Mouse (Mus musculus) limb, embryonic 11.5 days (tissue): ENCODE results near the gene Psmc3ip. TPM values are rescaled to one million over a fixed set of nuclear protein-coding genes. Genes with fewer than 3 reads are reported as not detected.
A peak's percentile ranks its signal among the peaks of the same experiment; 100 is the strongest.
"Not testable (repeated sequence)": the region's sequence is repeated elsewhere in the genome, so short reads cannot be mapped to it uniquely, and the experiment has no call there.

Experiments
- ATAC-seq: fragments of 200-750 bp; cut with Nextera tagmentation; 2 replicates; pipeline ENCODE4 v1.8.0; 2017; ENCODE audit warnings: low read depth; ENCODE audit not compliant: insufficient number of reproducible peaks, low FRiP score, low TSS enrichment
- DNase-seq: peaks from one replicate; pipeline ENCODE4 v3.0.0-alpha.2; 2015; ENCODE audit warnings: low spot score
- H3K27ac ChIP-seq: fragments of 300-500 bp; sonication (generic); replicated peaks from 2 replicates; pipeline ENCODE4 v1.5.1; 2014; ENCODE audit warnings: low read depth, mild to moderate bottlenecking, low read length
- H3K27me3 ChIP-seq: fragments of 300-500 bp; sonication (generic); 2 replicates; pipeline ENCODE4 v1.6.1; 2014; ENCODE audit warnings: mild to moderate bottlenecking, low read length, mixed read lengths; ENCODE audit not compliant: control insufficient read depth, insufficient read depth
- H3K36me3 ChIP-seq: fragments of 300-500 bp; sonication (generic); 2 replicates; pipeline ENCODE4 v1.6.1; 2014; ENCODE audit warnings: mild to moderate bottlenecking, low read length, moderate library complexity, mixed read lengths; ENCODE audit not compliant: control insufficient read depth, insufficient read depth
- H3K4me1 ChIP-seq: fragments of 300-500 bp; sonication (generic); 2 replicates; pipeline ENCODE4 v1.6.1; 2014; ENCODE audit warnings: low read length, mixed read lengths; ENCODE audit not compliant: control insufficient read depth, insufficient read depth
- H3K4me2 ChIP-seq: fragments of 300-500 bp; sonication (generic); 2 replicates; pipeline ENCODE4 v1.6.1; 2014; ENCODE audit warnings: low read depth, mild to moderate bottlenecking, moderate library complexity; ENCODE audit not compliant: severe bottlenecking
- H3K4me3 ChIP-seq: fragments of 300-500 bp; sonication (generic); 2 replicates; pipeline ENCODE4 v1.5.1; 2014; ENCODE audit warnings: low read depth, low read length
- H3K9ac ChIP-seq: fragments of 300-500 bp; sonication (generic); 2 replicates; pipeline ENCODE4 v1.6.1; 2014; ENCODE audit warnings: mild to moderate bottlenecking, low read length
- H3K9me3 ChIP-seq: fragments of 300-500 bp; sonication (generic); 2 replicates; pipeline ENCODE4 v1.6.1; 2016; ENCODE audit warnings: low read length; ENCODE audit not compliant: control insufficient read depth
- WGBS: fragments of 180-500 bp; shearing (Covaris S2); extraction: QIAGEN DNeasy Blood & Tissue Kit; methylation state at CpG from one replicate; pipeline ENCODE4 v1.1.7; 2014; 5-methylcytosine and 5-hydroxymethylcytosine counted together
- polyA plus RNA-seq: library from polyadenylated mRNA; unstranded; fragments of >200 nt; fragmentation: Nextera tagmentation; extraction: Ambion mirVana; gene quantifications from 2 replicates; pipeline ENCODE4 v1.2.1, GENCODE M21; 2014

Psmc3ip gene
- polyA plus RNA-seq, 1 experiment from 2014 or later: 71.1 TPM

- H3K4me2 ChIP-seq: no peak overlapping the region
- H3K36me3 ChIP-seq: no peaks in the 10 kb centered on the region
- 81% methylated on average over 13 of the region's 13 CpGs for WGBS
- H3K27me3 ChIP-seq: no peaks in the 10 kb centered on the region
- no peak for ATAC-seq
- no peaks in the 10 kb centered on the region for H3K4me1 ChIP-seq
- no peak overlapping the region for H3K27ac ChIP-seq
- no peak overlapping the region for H3K9ac ChIP-seq
- no peaks in the 10 kb centered on the region for H3K9me3 ChIP-seq
- DNase-seq: no peak
- H3K4me3 ChIP-seq: no peak overlapping the region
Measured at GRCm38 (mm10) chr11:101134217-101134865, 39.1 kb upstream of the Psmc3ip start.

GRCm38 (mm10) chr11:101133037-101133436 is 37.8 kb upstream of the Psmc3ip start:
- H3K9ac ChIP-seq: no peak overlapping the region
- no peaks in the 10 kb centered on the region for H3K27me3 ChIP-seq
- no peak overlapping the region for H3K4me3 ChIP-seq
- no peaks in the 10 kb centered on the region for H3K4me1 ChIP-seq
- no peaks in the 10 kb centered on the region for H3K36me3 ChIP-seq
- no peak for ATAC-seq
- 78% methylated on average over 12 of the region's 12 CpGs for WGBS
- no peak overlapping the region for H3K27ac ChIP-seq
- H3K4me2 ChIP-seq: no peak overlapping the region
- no peaks in the 10 kb centered on the region for H3K9me3 ChIP-seq
- no peak for DNase-seq

GRCm38 (mm10) chr11:101131701-101132100 is 36.5 kb upstream of the Psmc3ip start:
- H3K4me1 ChIP-seq: no peaks in the 10 kb centered on the region
- no peaks in the 10 kb centered on the region for H3K9me3 ChIP-seq
- H3K27ac ChIP-seq: no peak overlapping the region
- no peak for ATAC-seq
- WGBS: 89% methylated on average over 6 of the region's 6 CpGs
- no peak overlapping the region for H3K4me3 ChIP-seq
- H3K36me3 ChIP-seq: no peaks in the 10 kb centered on the region; the same call in 1 of the 2 replicates
- DNase-seq: peak; percentile 50
- no peaks in the 10 kb centered on the region for H3K27me3 ChIP-seq
- no peak overlapping the region for H3K9ac ChIP-seq
- no peak overlapping the region for H3K4me2 ChIP-seq

DNA sequence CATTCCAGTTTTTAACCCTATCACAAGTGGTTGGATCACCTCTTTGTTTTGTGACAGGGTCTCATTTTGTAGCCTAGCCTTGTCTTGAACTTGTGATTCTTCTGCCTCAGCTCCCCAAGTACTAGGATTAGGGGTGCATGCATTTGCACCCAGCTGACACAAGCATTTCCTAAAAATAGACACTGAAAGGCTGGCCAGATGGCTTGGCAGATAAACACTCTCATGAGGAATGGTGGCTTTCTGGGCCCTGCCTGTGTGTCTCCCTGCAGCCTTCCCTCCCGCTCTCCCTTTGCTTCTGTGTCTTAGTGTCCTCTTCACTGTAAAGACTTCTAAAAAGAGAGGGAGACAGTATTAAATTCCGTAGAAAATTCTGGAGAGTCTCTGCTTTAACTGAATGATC is 36.0 kb upstream of the Psmc3ip start:
- Histone ChIP-seq H3K9me3 (no peaks in the 10 kb centered on the region), H3K27me3 (no peaks in the 10 kb centered on the region), H3K4me1 (no peaks in the 10 kb centered on the region), H3K4me2 (no peak overlapping the region), H3K27ac (no peak overlapping the region), H3K9ac (no peak overlapping the region), H3K4me3 (no peak overlapping the region), H3K36me3 (peaks cover 4% of the 10 kb centered on the region)
- ATAC-seq: no peak
- WGBS: 98% methylated on average over 2 of the region's 2 CpGs
- DNase-seq: no peak

DNA sequence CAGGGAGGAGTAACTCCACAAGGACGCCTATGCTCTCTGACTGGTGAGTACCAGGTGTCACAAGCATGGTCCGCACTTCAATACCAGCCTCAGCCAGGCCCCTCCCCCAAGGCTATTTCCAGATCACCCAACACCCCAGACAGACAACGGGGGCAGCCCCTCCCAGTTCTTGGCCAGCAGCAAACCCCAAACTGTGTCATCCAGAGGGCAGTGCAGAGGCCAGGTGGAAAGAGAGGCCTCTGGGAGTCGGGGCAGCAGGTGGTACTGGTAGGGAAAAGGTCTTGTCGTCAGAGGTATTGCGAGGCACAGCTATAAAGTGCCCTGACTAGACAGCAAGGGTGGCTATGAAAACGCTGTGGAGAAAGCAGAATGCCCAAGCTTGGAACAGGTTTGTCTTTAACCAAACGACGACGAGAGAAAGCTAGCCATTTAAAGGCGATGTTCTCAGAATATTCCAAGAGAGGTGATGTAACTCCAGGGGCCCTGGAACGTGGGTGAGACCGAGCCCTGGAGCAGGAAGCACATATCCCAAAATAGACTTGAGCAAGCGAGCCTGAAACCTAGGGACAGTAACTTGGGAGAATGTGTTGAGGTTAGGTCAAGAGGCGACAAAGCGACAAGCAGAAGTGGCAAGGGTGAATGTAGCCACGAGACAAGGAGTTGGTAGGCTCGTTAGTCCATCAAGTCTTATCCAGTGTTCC is 35.0 kb upstream of the Psmc3ip start:
- DNase-seq: no peak
- H3K27ac ChIP-seq: no peak overlapping the region
- H3K4me1 ChIP-seq: no peaks in the 10 kb centered on the region
- H3K36me3 ChIP-seq: peaks cover 13% of the 10 kb centered on the region
- no peak overlapping the region for H3K9ac ChIP-seq
- H3K4me2 ChIP-seq: no peak overlapping the region
- no peaks in the 10 kb centered on the region for H3K27me3 ChIP-seq
- 40% methylated on average over 18 of the region's 18 CpGs for WGBS
- H3K4me3 ChIP-seq: no peak overlapping the region
- H3K9me3 ChIP-seq: no peaks in the 10 kb centered on the region
- no peak for ATAC-seq

- no peak overlapping the region for H3K27ac ChIP-seq
- DNase-seq (no peak), ATAC-seq (no peak)
- peaks cover 13% of the 10 kb centered on the region for H3K36me3 ChIP-seq
- no peaks in the 10 kb centered on the region for H3K9me3 ChIP-seq
- no peaks in the 10 kb centered on the region for H3K4me1 ChIP-seq
- 82% methylated on average over 11 of the region's 11 CpGs for WGBS
- H3K27me3 ChIP-seq: no peaks in the 10 kb centered on the region
- H3K9ac ChIP-seq: no peak overlapping the region
- H3K4me3 ChIP-seq: no peak overlapping the region
- no peak overlapping the region for H3K4me2 ChIP-seq
Measured at GRCm38 (mm10) chr11:101128996-101129577, 33.9 kb upstream of the Psmc3ip start.

DNA sequence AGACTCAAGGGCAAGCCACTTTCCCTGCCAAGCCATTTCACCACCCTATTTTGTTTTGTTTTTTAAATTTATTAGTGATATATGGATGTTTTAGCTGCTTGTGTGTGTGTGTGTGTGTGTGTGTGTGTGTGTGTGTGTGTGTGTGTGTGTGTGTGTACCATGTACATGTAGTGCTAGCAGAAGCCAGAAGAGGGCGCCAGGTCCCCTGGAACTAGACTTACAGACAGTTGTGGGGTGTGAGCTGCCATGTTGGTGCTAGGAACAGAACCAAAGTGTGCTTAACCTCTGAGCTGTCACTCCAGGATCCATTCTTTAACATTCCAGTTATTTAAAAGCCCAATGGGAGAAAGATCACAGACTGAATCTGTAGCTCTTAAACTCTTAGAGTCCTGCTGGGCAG is 31.8 kb upstream of the Psmc3ip start:
- Histone ChIP-seq H3K4me2 (no peak overlapping the region), H3K27me3 (no peaks in the 10 kb centered on the region), H3K4me3 (no peak overlapping the region), H3K27ac (no peak overlapping the region), H3K36me3 (peaks cover 13% of the 10 kb centered on the region), H3K4me1 (no peaks in the 10 kb centered on the region), H3K9me3 (no peaks in the 10 kb centered on the region), H3K9ac (no peak overlapping the region)
- 94% methylated on average over 1 of the region's 1 CpGs for WGBS
- ATAC-seq (no peak), DNase-seq (no peak)

DNA sequence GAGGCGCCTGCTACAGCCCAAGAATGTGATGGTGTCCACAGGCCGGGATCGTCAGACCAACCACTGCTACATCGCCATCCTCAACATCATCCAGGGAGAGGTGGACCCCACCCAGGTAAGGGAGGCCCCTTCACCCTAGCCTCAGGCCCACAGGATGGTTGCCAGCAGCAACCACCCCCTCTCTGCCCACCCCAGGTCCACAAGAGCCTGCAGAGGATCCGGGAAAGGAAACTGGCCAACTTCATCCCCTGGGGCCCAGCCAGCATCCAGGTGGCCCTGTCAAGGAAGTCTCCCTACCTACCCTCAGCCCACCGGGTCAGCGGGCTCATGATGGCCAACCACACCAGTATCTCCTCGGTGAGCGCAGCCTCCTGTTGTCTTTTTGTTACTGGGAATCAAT is 29.8 kb upstream of the Psmc3ip start:
- not testable (repeated sequence) for H3K4me3 ChIP-seq, H3K4me2 ChIP-seq, H3K27me3 ChIP-seq, H3K9me3 ChIP-seq, H3K9ac ChIP-seq, H3K27ac ChIP-seq, H3K4me1 ChIP-seq, DNase-seq, ATAC-seq
- 96% methylated on average over 7 of the region's 9 CpGs for WGBS
- peaks cover 13% of the 10 kb centered on the region for H3K36me3 ChIP-seq
